In genomic region chr13:42826602-42827001, GRCm38 (mm10) we compare ENCODE assay signal across 8 mouse cellular contexts.
DNase-seq lines count a peak whose midpoint lies in the region; ATAC-seq and TF ChIP-seq lines count a peak whose summit lies in the region.

No protein-coding gene starts in this region.

- TF ChIP-seq CTCF in liver, postnatal 0 days (IDR thresholded peaks at IDR 0.05; ENCODE audit: low read depth), result peak; percentile 57

- no peak for TF ChIP-seq EP300 in liver, postnatal 0 days (IDR thresholded peaks at IDR 0.05; ENCODE audit: low read depth)

- DNase-seq in embryo, embryonic 10 days (ENCODE audit: low spot score), result peak; percentile 48
- DNase-seq in embryo, embryonic 9.5 days (ENCODE audit: extremely low spot score), result no peak
- DNase-seq in liver, postnatal 0 days, result peak; percentile 18
- no peak for DNase-seq in liver
- DNase-seq in adrenal gland, postnatal 25 days, result peak; percentile 44
- DNase-seq in heart, postnatal 10 days, result peak; percentile 30 to 58
- peak; percentile 26 for DNase-seq in neural tube, embryonic 11.5 days (ENCODE audit: low spot score)

- no peak for ATAC-seq in liver, postnatal 0 days
- ATAC-seq in neural tube, embryonic 11.5 days (ENCODE audit: insufficient read depth, low FRiP score, low TSS enrichment), result no peak
- ATAC-seq in midbrain, embryonic 16.5 days, result no peak

- H3K4me2 ChIP-seq in liver, postnatal 0 days (ENCODE audit: low read depth, low read length), result no peak overlapping the region
- H3K4me2 ChIP-seq in neural tube, embryonic 11.5 days (ENCODE audit: low read depth), result no peak overlapping the region
- no peak overlapping the region for H3K4me2 ChIP-seq in midbrain, embryonic 16.5 days (ENCODE audit: low read length)

- WGBS in liver, postnatal 0 days (ENCODE audit: insufficient replicate concordance), result 54% methylated on average over 8 of the region's 8 CpGs
- 61% methylated on average over 8 of the region's 8 CpGs for WGBS in neural tube, embryonic 11.5 days
- WGBS in midbrain, embryonic 16.5 days, result 59% methylated on average over 8 of the region's 8 CpGs

- no peaks in the 10 kb centered on the region for H3K4me1 ChIP-seq in liver, postnatal 0 days (ENCODE audit: insufficient read depth)
- no peaks in the 10 kb centered on the region for H3K4me1 ChIP-seq in neural tube, embryonic 11.5 days (ENCODE audit: control insufficient read depth, insufficient read depth, low read length)
- H3K4me1 ChIP-seq in midbrain, embryonic 16.5 days (ENCODE audit: control insufficient read depth, insufficient read depth, low read length), result peaks cover 8% of the 10 kb centered on the region; the same call in 1 of the 2 replicates

- H3K27ac ChIP-seq in liver, postnatal 0 days (ENCODE audit: low read depth), result no peak overlapping the region
- no peak overlapping the region for H3K27ac ChIP-seq in neural tube, embryonic 11.5 days (ENCODE audit: low read depth, low read length)
- no peak overlapping the region for H3K27ac ChIP-seq in midbrain, embryonic 16.5 days (ENCODE audit: low read length)

- no peaks in the 10 kb centered on the region for H3K9me3 ChIP-seq in liver, postnatal 0 days (ENCODE audit: low read length)
- no peaks in the 10 kb centered on the region for H3K9me3 ChIP-seq in neural tube, embryonic 11.5 days (ENCODE audit: control insufficient read depth, low read length)
- no peaks in the 10 kb centered on the region for H3K9me3 ChIP-seq in midbrain, embryonic 16.5 days (replicated peaks; ENCODE audit: control insufficient read depth, low read length, poor library complexity, severe bottlenecking)

- no peak overlapping the region for H3K4me3 ChIP-seq in liver, postnatal 0 days (ENCODE audit: low read depth, low read length)
- H3K4me3 ChIP-seq in neural tube, embryonic 11.5 days (ENCODE audit: low read depth, low read length), result no peak overlapping the region
- H3K4me3 ChIP-seq in midbrain, embryonic 16.5 days (ENCODE audit: low read depth, low read length), result no peak overlapping the region

- no peaks in the 10 kb centered on the region for H3K36me3 ChIP-seq in liver, postnatal 0 days (replicated peaks; ENCODE audit: insufficient read depth, low read length)
- H3K36me3 ChIP-seq in neural tube, embryonic 11.5 days (ENCODE audit: control insufficient read depth, insufficient read depth, low read length), result no peaks in the 10 kb centered on the region
- no peaks in the 10 kb centered on the region for H3K36me3 ChIP-seq in midbrain, embryonic 16.5 days (ENCODE audit: control insufficient read depth, insufficient read depth, low read length)

- intact Hi-C loops in heart, postnatal 10 days (cut with DNase I), result no loop called here

- H3K9ac ChIP-seq in liver, postnatal 0 days (replicated peaks), result no peak overlapping the region
- H3K9ac ChIP-seq in neural tube, embryonic 11.5 days (ENCODE audit: low read length), result no peak overlapping the region
- H3K9ac ChIP-seq in midbrain, embryonic 16.5 days (ENCODE audit: low read depth, low read length), result no peak overlapping the region

- no peaks in the 10 kb centered on the region for H3K27me3 ChIP-seq in liver, postnatal 0 days (ENCODE audit: insufficient read depth, low read length)
- H3K27me3 ChIP-seq in neural tube, embryonic 11.5 days (ENCODE audit: control insufficient read depth, insufficient read depth, low read length), result no peaks in the 10 kb centered on the region
- H3K27me3 ChIP-seq in midbrain, embryonic 16.5 days (ENCODE audit: control insufficient read depth, insufficient read depth, low read depth, low read length), result no peaks in the 10 kb centered on the region

Comparison
In these comparisons a context has a peak if more than half of its experiments do, and no peak if none do; other contexts are left out.
1. DNase-seq: peak in embryo, embryonic 10 days (single experiment), liver, postnatal 0 days (single experiment), adrenal gland, postnatal 25 days (single experiment), heart, postnatal 10 days (2 of 2) and neural tube, embryonic 11.5 days (single experiment); none in embryo, embryonic 9.5 days (single experiment) and liver (single experiment).